Mouse (Mus musculus) intestine, postnatal 0 days (tissue): ENCODE data around the gene Mindy4. TPM values are rescaled to one million over a fixed set of nuclear protein-coding genes. Genes with fewer than 3 reads are reported as not detected.
A peak's percentile ranks its signal among the peaks of the same experiment; 100 is the strongest.

Experiments
- ATAC-seq: fragments of 200-750 bp; cut with Nextera tagmentation; 2 replicates; pipeline ENCODE4 v1.8.0; 2017; ENCODE audit warnings: mild to moderate bottlenecking, moderate TSS enrichment, moderate library complexity
- H3K27ac ChIP-seq: fragments of 300-500 bp; sonication (generic); 2 replicates; pipeline ENCODE4 v1.5.1; 2014; ENCODE audit warnings: mild to moderate bottlenecking, low read depth, low read length, moderate library complexity
- H3K27me3 ChIP-seq: fragments of 300-500 bp; sonication (generic); replicated peaks from 2 replicates; pipeline ENCODE4 v1.6.1; 2014; ENCODE audit warnings: low read length, mixed read lengths; ENCODE audit not compliant: control insufficient read depth, insufficient read depth
- H3K36me3 ChIP-seq: fragments of 300-500 bp; sonication (generic); 2 replicates; pipeline ENCODE4 v1.6.1; 2014; ENCODE audit warnings: mild to moderate bottlenecking, moderate library complexity; ENCODE audit not compliant: control insufficient read depth, insufficient read depth
- H3K4me1 ChIP-seq: fragments of 300-500 bp; sonication (generic); replicated peaks from 2 replicates; pipeline ENCODE4 v1.6.1; 2014; ENCODE audit warnings: antibody characterized with exemption, low read length, mixed read lengths; ENCODE audit not compliant: control insufficient read depth, insufficient read depth
- H3K4me2 ChIP-seq: fragments of 300-500 bp; sonication (generic); replicated peaks from 2 replicates; pipeline ENCODE4 v1.6.1; 2014; ENCODE audit warnings: low read depth, mild to moderate bottlenecking, moderate library complexity
- H3K4me3 ChIP-seq: fragments of 300-500 bp; sonication (generic); 2 replicates; pipeline ENCODE4 v1.5.1; 2014; ENCODE audit warnings: low read depth, low read length
- H3K9ac ChIP-seq: fragments of 300-500 bp; sonication (generic); 2 replicates; pipeline ENCODE4 v1.6.1; 2014; ENCODE audit warnings: mild to moderate bottlenecking, low read depth, low read length
- H3K9me3 ChIP-seq: fragments of 300-500 bp; sonication (generic); 2 replicates; pipeline ENCODE4 v1.6.1; 2016; ENCODE audit warnings: mixed run types; ENCODE audit not compliant: control insufficient read depth
- CTCF ChIP-seq: sonication (generic); IDR thresholded peaks from 2 replicates; pipeline ENCODE4 v1.5.1; 2016; ENCODE audit warnings: low read depth, mild to moderate bottlenecking, control low read depth, antibody characterized with exemption, moderate library complexity
- WGBS: fragments of 180-500 bp; shearing (Covaris S2); extraction: QIAGEN DNeasy Blood & Tissue Kit; methylation state at CpG from one replicate; pipeline ENCODE4 v1.1.7; 2014; 5-methylcytosine and 5-hydroxymethylcytosine counted together
- polyA plus RNA-seq: library from polyadenylated mRNA; unstranded; fragments of >200 nt; fragmentation: Nextera tagmentation; extraction: Ambion mirVana; gene quantifications from 2 replicates; pipeline ENCODE4 v1.2.1, GENCODE M21; 2015

Mindy4 gene
- polyA plus RNA-seq, 1 experiment from 2014 or later = 2.1 TPM

DNA sequence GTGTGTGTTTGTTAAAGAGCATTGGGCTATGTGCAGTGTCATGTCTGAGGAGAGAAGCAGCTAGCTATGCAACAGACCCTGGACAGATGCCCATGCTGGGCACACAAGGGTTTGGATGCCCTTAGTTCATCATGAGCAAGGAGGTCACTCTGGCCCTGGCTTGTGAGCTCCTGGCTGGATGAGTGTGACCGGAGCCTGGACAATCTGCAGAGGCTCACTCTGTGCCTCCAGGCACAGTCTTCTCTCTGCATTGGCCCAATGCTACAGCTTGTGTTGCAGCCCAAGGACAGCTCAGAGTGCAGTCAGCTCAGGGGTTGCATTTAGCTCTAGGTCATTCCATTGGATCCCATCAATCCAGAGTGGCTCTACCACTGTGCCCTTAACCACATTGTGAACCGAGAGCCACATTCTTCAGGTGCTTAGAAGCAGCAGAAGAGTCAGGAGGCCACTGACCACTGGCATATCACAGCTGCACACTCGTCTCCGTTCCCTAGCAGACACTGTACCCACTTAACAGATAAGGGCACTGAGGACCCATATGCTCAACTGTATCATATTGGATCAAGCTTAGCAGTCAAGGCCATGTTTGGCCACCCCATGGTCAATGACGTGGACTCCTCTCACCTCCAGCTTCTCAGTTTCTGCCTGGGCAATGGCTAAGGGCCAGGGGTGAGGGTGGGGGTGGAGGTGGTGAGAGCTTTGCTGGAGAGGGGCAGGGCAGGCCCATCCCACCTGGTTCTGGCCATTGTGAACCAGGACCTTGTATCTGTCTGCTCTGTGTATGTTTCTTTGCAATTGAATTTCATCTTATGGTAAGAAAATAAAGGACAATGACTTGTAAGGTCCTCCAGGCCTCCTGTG, 144.8 kb downstream of the Mindy4 start:
- H3K27me3 ChIP-seq = no peaks in the 10 kb centered on the region
- no peak overlapping the region for H3K4me3 ChIP-seq
- no peak for TF ChIP-seq CTCF
- H3K9me3 ChIP-seq = no peaks in the 10 kb centered on the region
- no peaks in the 10 kb centered on the region for H3K36me3 ChIP-seq
- WGBS = 91% methylated on average over 5 of the region's 5 CpGs
- H3K27ac ChIP-seq = no peak overlapping the region
- 0 out of 2 replicates have a peak, but pooled peaks cover 3% of the 10 kb centered on the region for H3K4me1 ChIP-seq
- ATAC-seq = no peak
- H3K4me2 ChIP-seq = no peak overlapping the region
- no peak overlapping the region for H3K9ac ChIP-seq

DNA sequence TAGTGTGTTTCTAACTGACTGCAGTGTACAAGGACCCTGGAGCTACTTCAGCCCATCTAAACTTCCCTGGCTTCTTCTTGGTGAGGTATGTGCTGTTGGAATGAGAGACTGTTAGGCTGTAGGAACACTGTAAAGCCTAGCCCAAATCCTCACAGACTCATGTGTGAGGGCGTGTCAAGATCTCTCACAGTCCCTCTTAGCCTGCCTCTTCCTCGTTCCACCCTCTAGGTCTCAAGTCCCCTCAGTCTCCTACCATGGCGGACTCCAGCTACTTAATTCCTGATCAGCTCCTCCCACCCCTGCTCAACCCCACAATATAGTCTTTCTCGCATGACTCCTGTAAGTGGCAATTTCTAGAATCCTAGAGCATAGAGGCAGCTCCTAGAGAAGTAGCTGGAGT, 146.0 kb downstream of the Mindy4 start:
- ATAC-seq = no peak
- 70% methylated on average over 4 of the region's 4 CpGs for WGBS
- no peaks in the 10 kb centered on the region for H3K9me3 ChIP-seq
- no peak for TF ChIP-seq CTCF
- no peaks in the 10 kb centered on the region for H3K27me3 ChIP-seq
- no peak overlapping the region for H3K4me3 ChIP-seq
- H3K36me3 ChIP-seq = no peaks in the 10 kb centered on the region
- no peak overlapping the region for H3K4me2 ChIP-seq
- H3K9ac ChIP-seq = no peak overlapping the region
- no peak overlapping the region for H3K27ac ChIP-seq
- H3K4me1 ChIP-seq = 0 out of 2 replicates have a peak, but pooled peaks cover 3% of the 10 kb centered on the region

DNA sequence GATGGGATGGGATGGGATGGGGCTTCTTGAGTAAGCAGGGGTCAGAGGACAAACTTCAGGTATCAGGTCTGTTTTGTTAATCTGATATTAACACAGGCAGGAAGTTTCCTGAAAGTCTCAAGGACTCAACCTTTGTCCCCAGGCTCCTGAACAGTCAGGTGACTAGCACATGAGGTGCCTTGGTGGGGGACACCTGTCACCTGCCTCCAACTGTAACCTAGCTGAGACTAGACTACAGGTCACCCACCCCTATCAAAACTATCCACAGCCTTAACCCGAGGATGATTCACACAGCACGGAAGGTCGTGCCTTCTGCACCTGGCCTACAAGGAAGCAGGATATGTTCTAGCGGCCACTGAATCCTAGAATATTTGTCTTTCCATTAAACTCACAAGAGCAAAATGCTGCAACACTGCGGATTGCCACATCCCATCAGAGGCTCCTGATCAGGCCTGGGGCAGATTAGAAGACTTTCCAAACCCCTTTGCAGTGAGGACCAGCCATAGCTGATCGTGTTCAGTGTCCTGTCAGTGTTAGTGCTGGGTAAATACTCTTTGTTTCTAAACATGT, 147.3 kb downstream of the Mindy4 start:
- no peaks in the 10 kb centered on the region for H3K9me3 ChIP-seq
- H3K27me3 ChIP-seq = no peaks in the 10 kb centered on the region
- no peak overlapping the region for H3K9ac ChIP-seq
- TF ChIP-seq CTCF = no peak
- 0 out of 2 replicates have a peak, but pooled peaks cover 3% of the 10 kb centered on the region for H3K4me1 ChIP-seq
- no peaks in the 10 kb centered on the region for H3K36me3 ChIP-seq
- no peak overlapping the region for H3K27ac ChIP-seq
- peak; percentile 86 for ATAC-seq
- no peak overlapping the region for H3K4me2 ChIP-seq
- H3K4me3 ChIP-seq = no peak overlapping the region
- WGBS = 48% methylated on average over 6 of the region's 6 CpGs

DNA sequence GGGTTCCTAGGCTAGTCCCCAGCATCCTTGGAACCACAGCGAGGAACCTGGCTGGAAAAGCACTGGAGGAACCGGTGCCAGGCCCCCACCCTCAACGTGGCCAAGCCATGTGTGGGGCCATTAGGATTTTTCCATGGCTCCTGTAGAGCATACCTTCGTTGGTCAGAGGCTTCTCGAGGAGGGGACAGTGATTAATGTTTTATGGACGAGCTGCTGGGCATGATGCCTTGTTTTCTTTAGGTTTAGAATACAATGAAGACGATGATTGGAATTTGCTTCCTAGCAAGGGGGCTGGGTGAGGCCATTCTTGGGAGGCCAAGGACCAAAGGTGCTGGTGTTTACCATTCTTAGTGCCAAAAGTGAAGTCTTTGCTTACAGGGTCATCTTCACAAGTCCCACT, 148.5 kb downstream of the Mindy4 start:
- Histone ChIP-seq H3K9ac (no peak overlapping the region), H3K27me3 (no peaks in the 10 kb centered on the region), H3K27ac (no peak overlapping the region), H3K4me1 (0 out of 2 replicates have a peak, but pooled peaks cover 3% of the 10 kb centered on the region), H3K36me3 (no peaks in the 10 kb centered on the region), H3K9me3 (no peaks in the 10 kb centered on the region), H3K4me2 (no peak overlapping the region), H3K4me3 (no peak overlapping the region)
- TF ChIP-seq CTCF = no peak
- 53% methylated on average over 7 of the region's 7 CpGs for WGBS
- ATAC-seq = no peak

DNA sequence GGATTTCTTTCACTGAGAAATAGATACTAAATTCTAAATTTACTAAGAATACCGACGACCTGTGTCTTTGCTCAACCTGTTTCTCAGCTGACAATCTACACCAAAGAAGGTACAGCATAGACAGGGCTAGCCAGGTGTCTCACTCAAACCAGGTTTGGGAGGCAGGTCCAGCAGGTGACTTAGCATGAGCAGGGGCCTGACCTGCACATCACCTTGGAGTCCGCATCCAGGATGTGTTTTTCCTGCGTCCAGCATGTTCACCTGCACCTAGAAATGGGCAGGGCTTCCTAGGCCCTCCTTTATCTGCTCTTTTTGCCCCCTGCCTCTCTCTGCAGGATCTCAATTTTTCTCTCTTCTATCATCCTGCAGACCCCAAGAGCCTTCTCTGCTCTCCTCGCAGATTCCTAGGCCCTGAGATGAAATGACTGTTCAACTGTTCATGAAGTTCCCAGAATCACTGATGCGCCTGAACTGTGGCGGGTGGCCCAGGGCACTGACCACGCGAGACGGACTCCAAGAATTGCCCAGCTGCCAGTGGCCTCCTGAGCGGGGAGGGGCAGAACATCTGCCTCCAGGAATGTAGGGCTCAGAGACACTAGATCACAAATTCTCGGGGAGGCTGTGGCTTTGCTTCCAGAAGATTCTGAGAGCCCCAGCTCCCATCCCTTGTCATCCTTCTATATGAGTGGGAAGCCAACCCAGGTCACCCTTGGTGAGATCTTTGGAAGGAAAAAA, 150.7 kb downstream of the Mindy4 start:
- Histone ChIP-seq H3K27me3 (no peaks in the 10 kb centered on the region), H3K9me3 (no peaks in the 10 kb centered on the region), H3K36me3 (no peaks in the 10 kb centered on the region), H3K4me1 (peaks cover 7% of the 10 kb centered on the region; the same call in 1 of the 2 replicates), H3K27ac (no peak overlapping the region), H3K4me2 (no peak overlapping the region), H3K9ac (no peak overlapping the region), H3K4me3 (no peak overlapping the region)
- no peak for TF ChIP-seq CTCF
- ATAC-seq = no peak
- whole genome bisulfite sequencing = 79% methylated on average over 12 of the region's 12 CpGs
